Mouse (Mus musculus) lung, adult 2 months (tissue): ENCODE measurements around the gene Eefsec. TPM values are rescaled to one million over a fixed set of nuclear protein-coding genes. Genes with fewer than 3 reads are reported as not detected.
A peak's percentile ranks its signal among the peaks of the same experiment; 100 is the strongest.

ENCODE experiments used
- DNase-seq: peaks from one replicate; pipeline ENCODE4 v3.0.0; 2022
- H3K4me1 ChIP-seq: fragments of 200-500 bp; 2 replicates; pipeline ENCODE4 v1.6.1; 2011; ENCODE audit warnings: low read length; ENCODE audit not compliant: control insufficient read depth, insufficient read depth
- H3K4me3 ChIP-seq: fragments of 200-500 bp; replicated peaks from 2 replicates; pipeline ENCODE3; 2011; ENCODE audit warnings: low read depth, mild to moderate bottlenecking, control low read depth, low read length; ENCODE audit errors: extremely low read depth
- CTCF ChIP-seq: fragments of 200-500 bp; IDR thresholded peaks from 2 replicates; pipeline ENCODE4 v1.5.1; 2011; ENCODE audit warnings: mild to moderate bottlenecking, low read length, control low read depth; ENCODE audit not compliant: insufficient read depth
- POLR2A ChIP-seq: fragments of 200-500 bp; IDR thresholded peaks from 2 replicates; pipeline ENCODE4 v1.6.1; 2011; ENCODE audit warnings: low read depth, mild to moderate bottlenecking, control low read depth, low read length, borderline replicate concordance; ENCODE audit errors: extremely low read depth
- WGBS: fragments of 180-500 bp; shearing (Covaris S2); methylation state at CpG from one replicate; pipeline ENCODE4 v1.1.7; 2018; 5-methylcytosine and 5-hydroxymethylcytosine counted together
- polyA plus RNA-seq: library from polyadenylated mRNA; depleted of rRNA; stranded (reverse); fragments of >200 nt; gene quantifications from 2 replicates; pipeline ENCODE4 v1.2.3, GENCODE M21; 2012

Gene Eefsec
- polyA plus RNA-seq, 1 experiment = 16.9 TPM

GRCm38 (mm10) chr6:88384420-88385053 is 61.8 kb downstream of the Eefsec start:
- TF ChIP-seq POLR2A (no peak), CTCF (no peak)
- WGBS = 75% methylated on average over 8 of the region's 8 CpGs
- H3K4me1 ChIP-seq = peaks cover 3% of the 10 kb centered on the region; the same call in 1 of the 2 replicates
- no peak for DNase-seq
- H3K4me3 ChIP-seq = no peak overlapping the region

- no peak overlapping the region for H3K4me3 ChIP-seq
- DNase-seq = no peak
- TF ChIP-seq POLR2A = no peak
- no peak for TF ChIP-seq CTCF
- H3K4me1 ChIP-seq = peaks cover 3% of the 10 kb centered on the region; the same call in 1 of the 2 replicates
Measured at GRCm38 (mm10) chr6:88383734-88384133, 62.6 kb downstream of the Eefsec start.

GRCm38 (mm10) chr6:88379756-88380155 is 66.6 kb downstream of the Eefsec start:
- Histone ChIP-seq H3K4me1 (peaks cover 3% of the 10 kb centered on the region; the same call in 1 of the 2 replicates), H3K4me3 (no peak overlapping the region)
- no peak for DNase-seq
- no peak for TF ChIP-seq CTCF
- TF ChIP-seq POLR2A = no peak
- WGBS = 23% methylated on average over 3 of the region's 3 CpGs

- H3K4me1 ChIP-seq = peaks cover 3% of the 10 kb centered on the region; the same call in 1 of the 2 replicates
- WGBS = 53% methylated on average over 1 of the region's 1 CpGs
Measured at GRCm38 (mm10) chr6:88378829-88379228, 67.5 kb downstream of the Eefsec start.

GRCm38 (mm10) chr6:88374247-88374646 is 72.1 kb downstream of the Eefsec start:
- DNase-seq = no peak
- H3K4me1 ChIP-seq = no peaks in the 10 kb centered on the region
- 49% methylated on average over 7 of the region's 7 CpGs for WGBS
- no peak overlapping the region for H3K4me3 ChIP-seq
- TF ChIP-seq POLR2A (no peak), CTCF (no peak)

More at GRCm38 (mm10) chr6:88378829-88379228, 67.5 kb downstream of the Eefsec start:
- no peak overlapping the region for H3K4me3 ChIP-seq
- no peak for TF ChIP-seq POLR2A
- no peak for TF ChIP-seq CTCF
- DNase-seq = peak; percentile 17

- TF ChIP-seq POLR2A = no peak
- no peak for TF ChIP-seq CTCF
- Histone ChIP-seq H3K4me1 (no peaks in the 10 kb centered on the region), H3K4me3 (no peak overlapping the region)
- no peak for DNase-seq
- WGBS = 63% methylated on average over 8 of the region's 8 CpGs
Measured at GRCm38 (mm10) chr6:88369851-88370635, 76.3 kb downstream of the Eefsec start.

- WGBS = 61% methylated on average over 1 of the region's 1 CpGs
- Histone ChIP-seq H3K4me1 (no peaks in the 10 kb centered on the region; the same call in 1 of the 2 replicates), H3K4me3 (no peak overlapping the region)
- no peak for DNase-seq
- TF ChIP-seq POLR2A (no peak), CTCF (no peak)
Measured at GRCm38 (mm10) chr6:88363475-88364012, 82.8 kb downstream of the Eefsec start.

GRCm38 (mm10) chr6:88361096-88361495 is 85.2 kb downstream of the Eefsec start:
- DNase-seq = no peak
- WGBS = 73% methylated on average over 1 of the region's 1 CpGs
- TF ChIP-seq POLR2A = no peak
- no peak for TF ChIP-seq CTCF

GRCm38 (mm10) chr6:88358210-88358609 is 88.1 kb downstream of the Eefsec start:
- TF ChIP-seq CTCF (no peak), POLR2A (no peak)
- no peak for DNase-seq
- Histone ChIP-seq H3K4me1 (no peaks in the 10 kb centered on the region), H3K4me3 (no peak overlapping the region)

More at GRCm38 (mm10) chr6:88361096-88361495, 85.2 kb downstream of the Eefsec start:
- Histone ChIP-seq H3K4me3 (no peak overlapping the region), H3K4me1 (no peaks in the 10 kb centered on the region; the same call in 1 of the 2 replicates)
